Mouse (Mus musculus) cerebellum, adult (tissue): ENCODE results near the gene Phkb.
"Not testable (repeated sequence)": the region's sequence is repeated elsewhere in the genome, so short reads cannot be mapped to it uniquely, and the experiment has no call there.

Experiments used
- ATAC-seq: cut with Nextera tagmentation; 2 replicates; pipeline ENCODE4 v1.9.2; 2017; ENCODE audit warnings: mild to moderate bottlenecking, moderate library complexity, mixed read lengths; ENCODE audit not compliant: insufficient number of reproducible peaks, low FRiP score, low TSS enrichment

The Phkb gene

GRCm38 (mm10) chr8:85840657-85841488 is at the start of gene Phkb, which contains the start of gene Itfg1:
Gene Phkb (plus strand): TSS chr8:85840959.
Gene Itfg1 (minus strand): TSS chr8:85840921.
- ATAC-seq, result peak; percentile 85

- ATAC-seq, result not testable (repeated sequence)
Observed at GRCm38 (mm10) chr8:85796392-85796791, 44.4 kb upstream of the Phkb start.

- no peak for ATAC-seq
Observed at GRCm38 (mm10) chr8:85800164-85800563, 40.6 kb upstream of the Phkb start.

- no peak for ATAC-seq
Observed at GRCm38 (mm10) chr8:85801408-85801807, 39.4 kb upstream of the Phkb start.

- no peak for ATAC-seq
Observed at GRCm38 (mm10) chr8:85813621-85814020, 27.1 kb upstream of the Phkb start.

- peak; percentile 89; the same call in 1 of the 2 replicates for ATAC-seq
Observed at GRCm38 (mm10) chr8:85839916-85840656, 673 bp upstream of the Phkb start.

- ATAC-seq, result no peak
Observed at GRCm38 (mm10) chr8:85841489-85841795, 683 bp downstream of the Phkb start.

- no peak for ATAC-seq
Observed at GRCm38 (mm10) chr8:85845887-85846286, 5.1 kb downstream of the Phkb start.

- ATAC-seq, result no peak
Observed at GRCm38 (mm10) chr8:85854220-85855123, 13.7 kb downstream of the Phkb start.

- ATAC-seq, result not testable (repeated sequence)
Observed at GRCm38 (mm10) chr8:85857227-85857896, 16.6 kb downstream of the Phkb start.

- ATAC-seq, result no peak
Observed at GRCm38 (mm10) chr8:85860612-85861011, 19.9 kb downstream of the Phkb start.

GRCm38 (mm10) chr8:85862381-85862780 is 21.6 kb downstream of the Phkb start:
- ATAC-seq, result no peak

- ATAC-seq, result no peak
Observed at GRCm38 (mm10) chr8:85871660-85872059, 30.9 kb downstream of the Phkb start.

- ATAC-seq, result no peak
Observed at GRCm38 (mm10) chr8:85877976-85878375, 37.2 kb downstream of the Phkb start.

- ATAC-seq, result no peak
Observed at GRCm38 (mm10) chr8:85879624-85880023, 38.9 kb downstream of the Phkb start.

GRCm38 (mm10) chr8:85884811-85885210 is 44.1 kb downstream of the Phkb start:
- ATAC-seq, result no peak

- no peak for ATAC-seq
Observed at GRCm38 (mm10) chr8:85897636-85898035, 56.9 kb downstream of the Phkb start.

GRCm38 (mm10) chr8:85924991-85925390 is 84.2 kb downstream of the Phkb start:
- ATAC-seq, result no peak

- no peak for ATAC-seq
Observed at GRCm38 (mm10) chr8:85925574-85925973, 84.8 kb downstream of the Phkb start.

GRCm38 (mm10) chr8:85926107-85926506 is 85.3 kb downstream of the Phkb start:
- 0 out of 2 replicates have a peak, but pooled peaks have one; percentile 10 for ATAC-seq
